Mouse (Mus musculus) heart, embryonic 15.5 days (tissue): ENCODE measurements around the gene Gm3646. TPM values are rescaled to one million over a fixed set of nuclear protein-coding genes. Genes with fewer than 3 reads are reported as not detected.
A peak's percentile ranks its signal among the peaks of the same experiment; 100 is the strongest.

Source experiments
- ATAC-seq: fragments of 200-750 bp; cut with Nextera tagmentation; replicated peaks from 2 replicates; pipeline ENCODE4 v1.8.0; 2017; ENCODE audit warnings: low read depth, moderate TSS enrichment; ENCODE audit not compliant: insufficient number of reproducible peaks, insufficient read depth, low FRiP score
- H3K27ac ChIP-seq: fragments of 300-500 bp; sonication (generic); 2 replicates; pipeline ENCODE4 v1.5.1; 2015; ENCODE audit warnings: mild to moderate bottlenecking, inconsistent platforms
- H3K27me3 ChIP-seq: fragments of 300-500 bp; sonication (generic); 2 replicates; pipeline ENCODE4 v1.6.1; 2015; ENCODE audit warnings: inconsistent platforms
- H3K36me3 ChIP-seq: fragments of 300-500 bp; sonication (generic); 2 replicates; pipeline ENCODE4 v1.6.1; 2015; ENCODE audit warnings: mild to moderate bottlenecking, inconsistent platforms
- H3K4me1 ChIP-seq: fragments of 300-500 bp; sonication (generic); replicated peaks from 2 replicates; pipeline ENCODE4 v1.6.1; 2015; ENCODE audit warnings: inconsistent platforms
- H3K4me2 ChIP-seq: fragments of 300-500 bp; sonication (generic); 2 replicates; pipeline ENCODE4 v1.6.1; 2015; ENCODE audit warnings: inconsistent platforms, mild to moderate bottlenecking, moderate library complexity
- H3K4me3 ChIP-seq: fragments of 300-500 bp; sonication (generic); 2 replicates; pipeline ENCODE4 v1.5.1; 2015; ENCODE audit warnings: mild to moderate bottlenecking, inconsistent platforms
- H3K9ac ChIP-seq: fragments of 300-500 bp; sonication (generic); 2 replicates; pipeline ENCODE4 v1.6.1; 2015; ENCODE audit warnings: mild to moderate bottlenecking, inconsistent platforms
- H3K9me3 ChIP-seq: fragments of 300-500 bp; sonication (generic); replicated peaks from 2 replicates; pipeline ENCODE4 v1.6.1; 2016; ENCODE audit warnings: inconsistent platforms
- WGBS: fragments of 180-500 bp; shearing (Covaris S2); methylation state at CpG from one replicate; pipeline ENCODE4 v1.1.7; 2015; ENCODE audit warnings: mixed read lengths; 5-methylcytosine and 5-hydroxymethylcytosine counted together
- polyA plus RNA-seq: library from polyadenylated mRNA; unstranded; fragments of >200 nt; fragmentation: Nextera tagmentation; extraction: Ambion mirVana; gene quantifications from 2 replicates; pipeline ENCODE4 v1.2.1, GENCODE M21; 2015

Gene Gm3646
- 3.5 and 3.6 TPM in 2 replicates for polyA plus RNA-seq

GRCm38 (mm10) chr1:39805243-39805979, at the start of gene Gm3646:
Gene Gm3646, minus strand, starts transcription at chr1:39805332.
- no peak within 1 kb of the TSS for H3K9ac ChIP-seq
- WGBS, result 43% methylated on average over 4 of the region's 4 CpGs
- H3K4me2 ChIP-seq, result peak within 1 kb of the TSS; percentile 16
- peak within 1 kb of the TSS; percentile 5 for H3K4me3 ChIP-seq
- H3K36me3 ChIP-seq, result no peaks in the 10 kb centered on the region
- H3K27me3 ChIP-seq, result no peaks in the 10 kb centered on the region
- no peaks in the 10 kb centered on the region for H3K9me3 ChIP-seq
- peaks cover 21% of the 10 kb centered on the region for H3K4me1 ChIP-seq
- H3K27ac ChIP-seq, result peak within 1 kb of the TSS; percentile 87
- ATAC-seq, result peak; percentile 85

GRCm38 (mm10) chr1:39847066-39847465, 41.9 kb upstream of the Gm3646 start:
- H3K27me3 ChIP-seq, result no peaks in the 10 kb centered on the region
- no peak overlapping the region for H3K27ac ChIP-seq
- peaks cover 18% of the 10 kb centered on the region for H3K4me1 ChIP-seq
- H3K4me2 ChIP-seq, result no peak overlapping the region
- H3K9me3 ChIP-seq, result no peaks in the 10 kb centered on the region
- no peak overlapping the region for H3K4me3 ChIP-seq
- H3K36me3 ChIP-seq, result no peaks in the 10 kb centered on the region
- no peak for ATAC-seq
- 59% methylated on average over 7 of the region's 7 CpGs for WGBS
- H3K9ac ChIP-seq, result no peak overlapping the region

- Histone ChIP-seq H3K27ac (peak overlapping the region; percentile 43; the same call in 1 of the 2 replicates), H3K4me2 (no peak overlapping the region), H3K9ac (no peak overlapping the region), H3K36me3 (no peaks in the 10 kb centered on the region), H3K27me3 (no peaks in the 10 kb centered on the region), H3K4me1 (peaks cover 10% of the 10 kb centered on the region), H3K9me3 (no peaks in the 10 kb centered on the region), H3K4me3 (no peak overlapping the region)
- WGBS, result 56% methylated on average over 4 of the region's 4 CpGs
- ATAC-seq, result peak; percentile 31; the same call in 1 of the 2 replicates
Measured at GRCm38 (mm10) chr1:39846031-39846550, 41.0 kb upstream of the Gm3646 start.

- Histone ChIP-seq H3K4me1 (peaks cover 25% of the 10 kb centered on the region), H3K4me3 (no peak overlapping the region), H3K9me3 (no peaks in the 10 kb centered on the region), H3K4me2 (no peak overlapping the region), H3K27ac (no peak overlapping the region), H3K9ac (no peak overlapping the region), H3K27me3 (no peaks in the 10 kb centered on the region), H3K36me3 (no peaks in the 10 kb centered on the region)
- 76% methylated on average over 5 of the region's 5 CpGs for WGBS
- ATAC-seq, result no peak
Measured at GRCm38 (mm10) chr1:39843328-39843727, 38.2 kb upstream of the Gm3646 start.

- H3K9me3 ChIP-seq, result no peaks in the 10 kb centered on the region
- H3K4me2 ChIP-seq, result no peak overlapping the region
- no peaks in the 10 kb centered on the region for H3K27me3 ChIP-seq
- H3K36me3 ChIP-seq, result no peaks in the 10 kb centered on the region
- H3K4me1 ChIP-seq, result peaks cover 26% of the 10 kb centered on the region
- WGBS, result 80% methylated on average over 14 of the region's 14 CpGs
- ATAC-seq, result no peak
- H3K27ac ChIP-seq, result no peak overlapping the region
- H3K9ac ChIP-seq, result no peak overlapping the region
- H3K4me3 ChIP-seq, result no peak overlapping the region
Measured at GRCm38 (mm10) chr1:39842218-39843007, 37.3 kb upstream of the Gm3646 start.

GRCm38 (mm10) chr1:39840856-39841255, 35.7 kb upstream of the Gm3646 start:
- H3K9ac ChIP-seq, result no peak overlapping the region
- ATAC-seq, result no peak

GRCm38 (mm10) chr1:39839838-39840237, 34.7 kb upstream of the Gm3646 start:
- peak overlapping the region; percentile 24 for H3K4me2 ChIP-seq
- H3K4me3 ChIP-seq, result no peak overlapping the region
- 61% methylated on average over 8 of the region's 8 CpGs for WGBS

More at GRCm38 (mm10) chr1:39840856-39841255, 35.7 kb upstream of the Gm3646 start:
- no peak overlapping the region for H3K27ac ChIP-seq
- H3K4me3 ChIP-seq, result no peak overlapping the region
- H3K36me3 ChIP-seq, result no peaks in the 10 kb centered on the region
- H3K9me3 ChIP-seq, result no peaks in the 10 kb centered on the region
- peaks cover 16% of the 10 kb centered on the region for H3K4me1 ChIP-seq
- H3K4me2 ChIP-seq, result no peak overlapping the region
- no peaks in the 10 kb centered on the region for H3K27me3 ChIP-seq
- WGBS, result 41% methylated on average over 4 of the region's 4 CpGs

GRCm38 (mm10) chr1:39839217-39839616, 34.1 kb upstream of the Gm3646 start:
- ATAC-seq, result 0 out of 2 replicates have a peak, but pooled peaks have one; percentile 45
- Histone ChIP-seq H3K4me2 (peak overlapping the region; percentile 24), H3K4me1 (peaks cover 15% of the 10 kb centered on the region), H3K4me3 (no peak overlapping the region), H3K9ac (no peak overlapping the region), H3K9me3 (no peaks in the 10 kb centered on the region), H3K27ac (peak overlapping the region; percentile 39), H3K27me3 (no peaks in the 10 kb centered on the region), H3K36me3 (no peaks in the 10 kb centered on the region)
- 42% methylated on average over 10 of the region's 10 CpGs for WGBS

More at GRCm38 (mm10) chr1:39839838-39840237, 34.7 kb upstream of the Gm3646 start:
- Histone ChIP-seq H3K27me3 (no peaks in the 10 kb centered on the region), H3K9ac (no peak overlapping the region), H3K27ac (0 out of 2 replicates have a peak overlapping the region, but pooled peaks have one; percentile 39), H3K9me3 (no peaks in the 10 kb centered on the region), H3K4me1 (peaks cover 15% of the 10 kb centered on the region), H3K36me3 (no peaks in the 10 kb centered on the region)
- no peak for ATAC-seq

GRCm38 (mm10) chr1:39838487-39839169, 33.5 kb upstream of the Gm3646 start:
- ATAC-seq, result 0 out of 2 replicates have a peak, but pooled peaks have one; percentile 45
- peak overlapping the region; percentile 24; the same call in 1 of the 2 replicates for H3K4me2 ChIP-seq
- peaks cover 15% of the 10 kb centered on the region for H3K4me1 ChIP-seq
- peak overlapping the region; percentile 39 for H3K27ac ChIP-seq
- no peaks in the 10 kb centered on the region for H3K9me3 ChIP-seq
- no peak overlapping the region for H3K4me3 ChIP-seq
- no peaks in the 10 kb centered on the region for H3K27me3 ChIP-seq
- H3K9ac ChIP-seq, result no peak overlapping the region
- 42% methylated on average over 12 of the region's 12 CpGs for WGBS
- no peaks in the 10 kb centered on the region for H3K36me3 ChIP-seq

- H3K4me3 ChIP-seq, result no peak overlapping the region
- H3K9ac ChIP-seq, result no peak overlapping the region
- H3K36me3 ChIP-seq, result no peaks in the 10 kb centered on the region
- no peak overlapping the region for H3K4me2 ChIP-seq
- ATAC-seq, result no peak
- H3K4me1 ChIP-seq, result no peaks in the 10 kb centered on the region
- no peaks in the 10 kb centered on the region for H3K9me3 ChIP-seq
- H3K27me3 ChIP-seq, result no peaks in the 10 kb centered on the region
- WGBS, result 63% methylated on average over 4 of the region's 4 CpGs
- no peak overlapping the region for H3K27ac ChIP-seq
Measured at GRCm38 (mm10) chr1:39831594-39832039, 26.5 kb upstream of the Gm3646 start.
